Mouse (Mus musculus): ENCODE measurements at regions not wholly inside any gene's neighbourhood (a gene's known extent, or its start where the extent isn't known, plus 50 kb on each side); places are given as distances from the start of the nearest gene placed in this dataset.

DNA sequence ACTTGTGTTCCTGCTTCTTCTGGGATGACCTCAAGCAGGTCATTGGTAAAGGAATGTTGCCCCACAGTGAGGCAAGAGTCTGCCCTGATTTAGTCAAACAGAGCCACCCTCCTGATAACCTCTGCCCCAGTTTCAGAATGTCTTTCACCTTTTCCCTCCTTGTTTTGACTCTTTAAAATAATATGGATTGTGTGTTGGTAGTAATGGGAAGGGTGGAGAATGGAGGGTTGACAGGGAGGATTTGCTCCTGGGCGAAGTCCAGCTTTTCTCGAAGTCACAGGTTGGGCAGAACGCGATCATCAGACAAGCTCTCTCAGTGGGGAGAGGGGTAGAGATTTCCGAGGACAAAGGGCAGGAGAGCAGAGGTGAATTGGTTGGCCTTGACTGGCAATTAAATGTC lies 52.2 kb upstream of the Abcd3 start:
- DNase-seq, result no peak
- intact Hi-C loops (cut with DNase I), result no loop called here

DNA sequence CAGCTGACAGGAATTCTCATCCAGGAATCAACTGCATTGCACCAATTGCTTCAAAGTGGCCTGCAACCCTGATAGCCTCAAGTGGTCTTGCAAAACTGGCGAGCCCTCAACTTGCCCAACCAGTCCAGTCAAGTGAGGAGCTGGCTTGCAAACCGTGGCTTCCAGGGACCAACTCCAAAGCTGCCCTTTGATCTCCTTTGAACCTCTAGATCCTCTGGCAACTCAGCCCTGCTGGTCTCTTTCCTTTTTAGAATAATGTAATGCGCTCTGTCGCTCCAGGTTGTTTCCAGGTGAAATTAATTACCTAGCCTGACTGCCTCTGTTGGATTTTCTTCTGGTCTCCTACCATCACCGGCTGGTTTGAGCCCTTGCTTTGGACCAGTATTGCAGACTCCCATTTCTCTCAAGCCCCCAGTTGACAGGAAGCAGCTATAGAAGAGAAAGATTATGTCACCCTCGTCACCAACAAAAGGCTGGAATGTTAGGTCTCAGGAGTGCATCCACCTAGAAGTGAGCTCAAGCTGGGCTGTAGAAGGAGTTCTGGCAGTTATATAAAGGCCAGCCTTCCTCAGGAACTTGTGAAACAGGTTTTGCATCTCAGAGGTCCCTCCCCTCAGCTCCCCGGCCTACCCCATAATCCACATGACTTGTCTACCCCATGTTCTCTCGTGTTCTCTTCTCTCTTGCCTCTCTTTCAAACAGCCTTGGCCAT lies 49.8 kb upstream of the Abcd3 start:
- intact Hi-C loops (cut with DNase I), result no loop called here
- DNase-seq, result no peak
